Mouse (Mus musculus) cerebellum, adult 9-11 months (tissue): ENCODE measurements around the gene Zfp280b.
A peak's percentile ranks its signal among the peaks of the same experiment; 100 is the strongest.

Experiments
- DNase-seq: peaks from one replicate; pipeline ENCODE4 v3.0.0; 2022

The Zfp280b gene

DNA sequence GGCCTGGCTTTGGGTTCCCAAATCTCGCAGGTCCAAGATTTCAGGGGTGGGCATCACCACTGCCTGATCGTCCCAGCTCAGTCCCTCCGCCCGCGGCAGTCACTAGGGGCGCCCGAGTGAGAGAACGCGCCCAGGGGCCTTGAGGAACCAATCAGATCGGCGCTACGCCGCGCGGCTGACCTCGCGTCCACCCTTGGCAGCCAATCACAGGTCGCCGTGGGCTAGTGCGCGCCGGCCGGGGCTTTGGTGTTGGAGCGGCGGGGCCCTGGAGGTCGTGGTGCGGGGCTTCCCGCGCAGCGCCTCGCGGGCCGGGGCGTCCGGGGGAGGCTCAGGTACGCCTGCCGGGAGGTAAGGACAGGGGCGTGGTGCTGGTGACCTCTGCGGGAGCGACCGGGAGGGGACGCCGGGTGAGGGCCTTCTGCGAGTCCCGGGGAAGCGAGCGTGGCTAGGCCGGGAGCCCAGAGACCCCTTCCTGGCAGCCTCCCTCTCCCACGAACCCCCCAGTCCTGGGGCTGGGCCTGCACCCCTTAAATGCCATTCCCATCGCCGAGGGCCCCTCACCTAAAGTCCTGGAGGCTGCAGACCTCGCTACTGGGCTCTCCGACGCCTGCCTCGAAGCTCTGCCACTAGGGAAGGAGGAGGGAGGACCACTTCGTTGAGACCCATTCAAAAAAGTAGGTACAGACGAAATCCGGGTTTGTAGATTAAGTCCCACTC is at the start of gene Zfp280b:
Gene Zfp280b, plus strand, starts transcription at position 249 of the 717 bp plus-strand sequence.
- DNase-seq, result peak; percentile 94

DNA sequence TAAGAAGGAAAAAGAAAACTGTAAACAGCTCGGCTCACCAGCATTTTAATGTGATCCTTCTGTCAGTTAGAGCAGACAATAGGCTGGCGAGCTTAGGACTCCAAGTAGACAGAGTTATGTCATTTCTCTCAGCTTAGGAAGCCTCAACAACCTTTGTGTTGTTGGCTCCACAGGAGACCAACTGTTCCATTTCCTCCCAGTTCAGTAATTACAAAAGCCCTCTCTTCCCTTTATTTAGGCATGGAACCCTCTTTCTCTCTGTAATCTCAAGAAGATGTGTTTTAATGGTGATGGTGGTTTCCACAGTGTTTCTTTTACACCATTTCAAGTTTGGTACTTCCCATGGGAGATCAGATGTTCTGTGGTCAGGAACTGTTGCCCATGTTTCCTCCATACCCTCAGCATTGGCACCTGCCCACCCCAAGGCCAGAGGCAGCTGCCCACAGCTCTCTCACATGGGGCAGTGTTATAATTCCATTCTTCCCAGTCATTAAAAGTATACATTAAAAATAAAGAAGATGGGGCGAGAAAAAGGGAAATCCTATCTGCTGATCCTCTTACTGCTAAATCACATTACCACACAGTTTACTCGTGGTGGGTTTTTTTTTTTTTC is 41.9 kb upstream of the Zfp280b start:
- DNase-seq, result no peak

DNA sequence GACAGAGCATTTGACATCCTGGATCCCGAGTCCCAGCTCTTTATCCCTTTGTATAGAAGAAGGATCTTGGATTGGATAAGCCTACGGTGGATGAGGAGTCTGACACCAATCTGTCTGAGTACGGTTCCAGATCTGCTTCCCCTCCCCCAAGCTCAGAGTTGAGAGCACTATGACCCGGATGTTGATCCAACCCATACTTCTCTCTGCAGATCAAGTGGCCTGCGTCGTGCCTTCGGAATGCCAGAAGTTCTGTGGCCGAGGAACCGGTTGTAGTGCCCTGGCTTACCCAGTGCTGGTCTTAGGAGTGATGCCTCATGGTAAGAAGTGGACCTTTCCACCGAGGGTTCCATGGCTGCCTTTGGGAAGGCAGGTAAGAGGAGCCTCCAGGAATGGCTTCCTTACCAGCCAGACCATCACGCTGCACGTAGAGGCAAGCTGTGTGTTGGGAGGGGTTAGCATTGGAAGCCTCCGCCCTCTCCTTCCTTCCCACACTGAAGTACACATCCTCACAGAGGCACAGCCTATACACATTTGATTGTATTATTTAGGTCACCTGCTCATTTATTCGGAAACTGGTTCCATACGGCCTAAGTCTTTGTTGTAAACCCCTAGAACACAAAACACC is 38.7 kb upstream of the Zfp280b start:
- no peak for DNase-seq

DNA sequence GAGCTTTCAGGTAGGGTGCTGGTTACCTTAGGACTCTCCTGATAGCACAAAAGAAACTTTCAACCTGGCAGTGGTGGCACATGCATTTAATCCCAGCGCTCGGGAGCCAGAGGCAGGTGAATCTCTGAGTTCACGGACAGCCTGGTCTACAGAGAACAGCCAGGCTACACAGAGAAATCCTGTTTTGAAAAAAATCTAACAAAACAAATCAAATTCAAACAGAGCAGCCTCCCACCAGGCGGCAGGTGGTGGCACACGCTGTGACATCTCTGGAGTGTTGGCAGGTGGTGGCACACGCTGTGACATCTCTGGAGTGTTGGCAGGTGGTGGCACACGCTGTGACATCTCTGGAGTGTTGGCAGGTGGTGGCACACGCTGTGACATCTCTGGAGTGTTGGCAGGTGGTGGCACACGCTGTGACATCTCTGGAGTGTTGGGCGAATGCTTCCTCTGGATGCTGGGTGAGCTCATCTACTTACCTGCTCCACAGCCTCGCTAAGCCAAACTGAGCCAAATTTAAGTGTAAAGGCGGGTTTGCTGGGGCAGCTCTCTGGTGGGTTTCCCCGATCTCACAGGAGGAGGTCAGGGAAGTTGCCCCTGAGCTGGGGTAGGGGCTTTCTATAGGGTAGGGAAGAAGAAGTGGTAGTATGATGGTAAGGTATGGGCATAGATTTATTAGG is 37.8 kb upstream of the Zfp280b start:
- DNase-seq, result peak; percentile 73

DNA sequence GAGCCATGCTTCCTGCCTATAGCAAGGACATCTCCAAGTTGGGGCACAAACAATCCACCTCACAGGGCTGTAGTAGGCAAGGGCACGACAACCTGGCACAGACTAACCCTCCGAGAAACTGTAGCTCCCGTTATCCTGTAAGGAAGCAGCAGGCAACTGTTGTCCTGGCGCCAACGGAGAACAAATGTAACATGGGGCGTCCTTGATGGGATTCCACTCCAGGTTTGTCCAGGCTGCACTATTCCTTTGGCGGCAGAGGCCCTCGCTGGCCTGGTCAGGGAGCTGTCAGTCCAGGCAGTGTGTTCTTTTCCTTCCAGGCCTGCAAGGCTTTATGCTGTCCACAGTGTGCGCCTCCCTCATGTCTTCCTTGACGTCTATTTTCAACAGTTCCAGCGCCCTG is 37.0 kb upstream of the Zfp280b start:
- DNase-seq, result peak; percentile 62

DNA sequence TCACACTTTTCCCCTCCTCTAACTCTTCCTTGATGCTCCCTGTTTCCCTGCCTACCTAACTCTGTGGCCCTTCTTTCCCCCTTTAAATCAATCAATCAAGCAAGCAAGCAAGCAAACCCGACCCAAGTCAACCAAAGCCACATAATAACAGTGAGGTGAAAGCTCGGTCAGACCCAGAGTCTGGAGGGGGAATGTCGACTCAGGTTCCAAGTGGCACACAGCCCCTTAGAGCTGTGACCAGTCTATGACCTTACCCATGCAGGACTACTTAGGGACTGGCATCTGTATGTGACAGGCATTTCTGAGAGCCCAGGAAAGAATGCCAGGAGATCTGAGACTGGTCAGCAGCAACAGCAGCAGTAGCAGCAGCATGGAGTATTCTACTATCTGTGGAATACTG is 36.1 kb upstream of the Zfp280b start:
- no peak for DNase-seq

DNA sequence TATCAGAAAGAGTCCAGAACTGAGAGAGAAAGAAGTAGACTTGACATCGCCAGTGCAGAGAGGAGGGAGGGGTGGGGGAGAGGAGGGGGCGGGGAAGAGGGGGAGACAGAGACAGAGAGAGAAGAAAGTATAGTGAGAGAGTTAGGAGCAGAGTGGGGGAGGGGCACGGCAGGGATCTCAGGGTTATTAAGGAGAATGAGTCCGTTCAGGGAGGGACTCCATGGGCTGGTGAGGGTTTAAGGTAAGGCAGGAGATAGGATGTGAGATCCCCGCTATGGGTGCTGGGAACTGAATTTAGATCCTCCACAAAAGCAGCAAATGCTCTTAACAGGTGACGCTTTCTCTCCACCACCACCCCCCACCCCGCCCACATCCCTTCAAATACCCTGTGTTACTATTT is 31.3 kb upstream of the Zfp280b start:
- no peak for DNase-seq

DNA sequence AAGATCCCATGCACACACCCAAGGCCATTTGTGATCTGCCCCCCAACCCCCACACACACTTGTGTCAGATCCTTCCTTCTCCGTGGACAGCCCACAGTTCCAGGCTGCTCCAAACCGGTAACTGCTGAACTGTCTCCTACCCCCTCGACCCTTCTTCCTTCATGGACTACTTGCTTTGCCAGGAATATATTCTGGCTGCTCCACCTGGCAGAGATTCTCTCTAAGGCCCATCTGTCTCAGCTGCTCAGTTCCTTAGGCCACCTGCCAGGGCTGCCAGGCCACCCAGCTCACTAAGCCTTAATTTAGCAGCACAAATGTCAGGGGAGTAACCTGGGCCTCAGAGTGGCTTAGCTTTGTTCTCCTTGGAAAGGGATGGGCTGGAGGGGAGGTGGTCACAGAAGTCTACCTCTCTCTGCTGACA is 30.3 kb upstream of the Zfp280b start:
- peak; percentile 90 for DNase-seq

DNA sequence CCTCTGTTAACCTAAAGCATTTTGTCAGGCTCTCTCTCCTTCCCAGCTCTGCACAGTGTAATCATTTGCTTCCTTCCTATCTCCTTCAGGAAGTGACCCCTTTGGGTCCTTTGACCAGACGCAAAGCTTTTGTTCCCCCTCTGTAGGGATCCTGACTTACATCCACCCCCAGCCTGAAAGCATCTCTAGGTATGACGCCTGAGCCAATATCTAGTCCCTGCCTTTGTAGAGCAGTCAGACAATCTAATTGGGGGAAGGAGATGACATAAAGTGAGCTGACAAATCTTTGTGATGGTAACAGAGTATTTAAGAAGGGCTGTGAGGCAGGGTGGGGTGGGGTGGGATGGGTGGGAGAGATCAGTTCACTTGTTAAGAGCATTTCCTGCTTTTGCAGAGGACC is 29.8 kb upstream of the Zfp280b start:
- no peak for DNase-seq

DNA sequence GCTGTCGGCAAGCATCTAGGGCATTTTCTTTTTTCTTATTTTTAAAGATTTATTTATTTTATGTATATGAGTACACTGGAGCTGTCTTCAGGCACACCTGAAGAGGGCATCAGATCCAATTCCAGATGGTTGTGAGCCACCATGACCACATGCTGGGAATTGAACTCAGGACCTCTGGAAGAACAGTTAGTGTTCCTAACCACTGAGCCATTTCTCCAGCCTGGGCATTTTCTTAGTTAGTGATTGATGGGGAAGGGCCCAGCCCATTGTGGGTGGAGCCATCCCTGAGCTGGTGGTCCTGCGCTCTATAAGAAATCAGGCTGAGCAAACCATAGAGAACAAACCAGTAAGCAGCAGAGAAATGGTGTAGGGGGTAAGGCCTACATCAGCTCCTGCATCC is 29.2 kb upstream of the Zfp280b start:
- DNase-seq, result no peak

DNA sequence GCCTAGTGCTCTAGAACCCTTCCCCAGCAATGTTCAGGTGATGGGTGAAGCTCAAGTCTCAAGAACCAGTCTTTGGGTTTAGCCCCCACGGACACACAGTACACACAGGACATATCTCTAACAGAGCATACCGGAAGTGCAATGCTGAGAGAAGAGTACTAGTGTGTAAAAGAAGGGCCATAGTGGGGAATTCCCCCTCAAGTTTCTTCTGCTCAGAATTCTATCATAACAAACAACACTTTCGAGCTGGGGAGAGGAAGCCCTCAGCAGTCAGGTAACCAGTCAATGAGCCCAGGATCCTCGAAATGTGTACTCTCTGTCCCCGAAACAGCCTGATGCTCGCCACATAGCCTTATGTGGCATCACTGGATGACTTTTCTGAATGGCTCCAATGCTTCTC is 26.1 kb upstream of the Zfp280b start:
- no peak for DNase-seq

DNA sequence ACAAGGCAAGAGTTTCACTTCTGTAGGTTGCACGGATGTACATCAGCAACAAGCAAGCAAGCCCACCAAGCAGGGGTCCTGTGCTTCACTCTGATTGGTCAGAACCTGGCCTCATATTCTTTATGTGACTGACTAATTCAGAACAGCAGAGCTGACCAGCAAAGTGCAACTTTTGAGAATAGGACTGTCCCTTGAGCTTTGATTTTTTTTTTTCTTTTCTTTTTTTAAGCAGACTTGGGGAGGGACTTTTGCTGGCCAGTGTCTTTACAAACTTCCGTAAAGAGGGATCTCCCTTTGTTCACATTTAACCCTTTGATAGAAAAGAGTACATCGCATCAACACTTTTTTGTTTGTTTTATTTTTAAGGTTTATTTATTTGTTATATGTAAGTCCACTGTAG is 22.6 kb upstream of the Zfp280b start:
- no peak for DNase-seq

DNA sequence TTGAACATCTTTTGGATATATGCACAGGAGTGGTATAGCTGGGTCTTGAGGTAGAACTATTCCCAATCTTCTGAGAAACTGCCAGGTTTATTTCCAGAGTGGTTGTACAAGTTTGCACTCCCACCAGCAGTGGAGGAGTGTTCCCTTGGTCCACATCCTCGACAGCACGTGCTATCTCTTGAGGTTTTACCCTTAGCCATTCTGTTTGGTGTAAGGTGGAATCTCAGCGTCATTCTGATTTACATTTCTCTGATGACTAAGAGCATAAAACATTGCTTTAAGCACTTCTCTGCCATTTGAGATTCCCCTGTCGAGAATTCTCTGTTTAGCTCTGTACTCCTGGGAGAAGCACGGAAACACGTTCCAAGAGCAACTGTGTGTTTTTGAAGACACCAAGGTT is 19.5 kb upstream of the Zfp280b start:
- no peak for DNase-seq

DNA sequence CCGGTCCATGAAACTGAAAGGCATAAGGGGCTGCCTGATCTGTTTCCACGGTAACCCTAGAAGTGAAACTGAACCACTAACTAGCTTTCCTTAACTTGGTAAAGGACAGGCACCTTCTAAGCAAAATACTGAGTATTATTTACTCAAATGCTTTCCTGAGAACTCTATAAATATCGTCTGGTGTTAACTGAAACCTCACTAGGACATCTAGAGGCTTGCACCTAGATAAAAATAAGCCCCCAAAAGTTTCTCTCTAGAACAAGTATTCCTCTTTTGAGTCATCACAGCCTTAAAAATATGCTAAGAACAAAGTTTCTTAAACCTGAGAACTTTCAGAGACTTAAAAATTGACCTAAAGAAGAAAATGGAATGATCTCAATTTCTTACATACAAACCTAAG is 15.6 kb upstream of the Zfp280b start:
- DNase-seq, result no peak

DNA sequence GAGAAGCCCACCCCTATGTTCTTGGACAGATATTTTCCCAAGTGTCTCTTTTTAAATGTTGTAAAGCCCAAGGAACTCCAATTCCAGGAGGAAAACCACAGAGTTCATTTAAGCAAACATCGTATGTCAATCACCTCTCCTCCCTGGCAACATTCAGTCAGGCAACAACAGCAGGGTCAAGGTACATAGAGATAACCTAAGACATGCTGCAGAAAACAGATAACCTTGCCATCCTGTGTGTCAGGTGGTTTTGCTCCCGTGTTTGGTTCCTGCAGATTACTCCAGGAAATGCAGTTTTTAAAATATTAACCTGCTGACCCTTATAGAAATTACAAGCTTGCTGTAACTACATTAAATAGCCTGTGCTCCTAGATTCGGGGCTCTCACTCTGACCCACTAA is 10.7 kb upstream of the Zfp280b start:
- no peak for DNase-seq

DNA sequence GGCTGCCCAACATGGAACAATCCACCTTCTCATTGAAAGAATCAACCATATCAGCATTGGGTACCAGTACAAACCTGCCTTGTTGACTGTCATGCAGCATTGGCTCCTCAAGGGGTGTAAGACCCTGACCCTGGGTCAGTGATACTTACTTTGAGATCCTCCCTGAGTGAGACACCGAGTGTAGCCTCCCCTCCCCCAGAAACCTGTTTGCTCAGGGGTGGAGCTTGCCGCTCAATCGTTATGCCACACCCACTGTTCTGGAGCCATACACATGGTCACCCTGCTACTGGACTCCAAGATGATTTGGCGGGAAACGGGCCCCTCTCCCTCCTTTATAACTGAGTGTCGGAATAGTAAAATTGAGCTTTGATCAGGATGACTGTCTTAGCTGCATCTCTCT is 8.5 kb upstream of the Zfp280b start:
- no peak for DNase-seq

DNA sequence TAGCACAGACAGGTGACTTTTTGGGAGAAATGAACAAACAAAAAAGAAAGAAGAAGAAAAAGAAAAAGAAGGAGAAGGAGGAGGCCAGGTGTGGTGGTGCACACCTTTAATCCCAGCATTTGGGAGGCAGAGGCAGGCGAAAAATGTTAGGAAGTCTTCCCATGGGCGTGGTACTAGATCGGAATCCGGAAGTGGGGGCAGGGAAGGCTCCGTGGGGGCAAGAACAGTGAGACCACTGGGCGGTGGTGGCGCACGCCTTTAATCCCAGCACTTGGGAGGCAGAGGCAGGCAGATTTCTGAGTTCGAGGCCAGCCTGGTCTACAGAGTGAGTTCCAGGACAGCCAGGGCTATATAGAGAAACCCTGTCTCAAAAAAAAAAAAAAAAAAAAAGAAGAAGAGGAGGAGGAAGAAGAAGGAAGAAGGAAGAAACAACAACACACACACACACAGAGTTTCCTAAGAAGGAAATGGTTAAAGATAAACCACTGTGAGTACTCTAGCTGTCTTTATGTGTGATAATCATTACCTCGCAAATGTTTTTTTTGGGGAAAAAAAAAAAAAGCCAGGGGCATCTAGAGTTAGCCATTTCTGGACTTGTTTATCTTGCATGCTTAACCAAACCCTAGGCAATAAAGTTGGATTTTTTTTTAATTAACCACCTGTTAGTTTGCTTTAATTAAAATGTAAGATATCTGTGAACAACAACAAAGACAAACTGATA is 6.8 kb upstream of the Zfp280b start:
- no peak for DNase-seq

DNA sequence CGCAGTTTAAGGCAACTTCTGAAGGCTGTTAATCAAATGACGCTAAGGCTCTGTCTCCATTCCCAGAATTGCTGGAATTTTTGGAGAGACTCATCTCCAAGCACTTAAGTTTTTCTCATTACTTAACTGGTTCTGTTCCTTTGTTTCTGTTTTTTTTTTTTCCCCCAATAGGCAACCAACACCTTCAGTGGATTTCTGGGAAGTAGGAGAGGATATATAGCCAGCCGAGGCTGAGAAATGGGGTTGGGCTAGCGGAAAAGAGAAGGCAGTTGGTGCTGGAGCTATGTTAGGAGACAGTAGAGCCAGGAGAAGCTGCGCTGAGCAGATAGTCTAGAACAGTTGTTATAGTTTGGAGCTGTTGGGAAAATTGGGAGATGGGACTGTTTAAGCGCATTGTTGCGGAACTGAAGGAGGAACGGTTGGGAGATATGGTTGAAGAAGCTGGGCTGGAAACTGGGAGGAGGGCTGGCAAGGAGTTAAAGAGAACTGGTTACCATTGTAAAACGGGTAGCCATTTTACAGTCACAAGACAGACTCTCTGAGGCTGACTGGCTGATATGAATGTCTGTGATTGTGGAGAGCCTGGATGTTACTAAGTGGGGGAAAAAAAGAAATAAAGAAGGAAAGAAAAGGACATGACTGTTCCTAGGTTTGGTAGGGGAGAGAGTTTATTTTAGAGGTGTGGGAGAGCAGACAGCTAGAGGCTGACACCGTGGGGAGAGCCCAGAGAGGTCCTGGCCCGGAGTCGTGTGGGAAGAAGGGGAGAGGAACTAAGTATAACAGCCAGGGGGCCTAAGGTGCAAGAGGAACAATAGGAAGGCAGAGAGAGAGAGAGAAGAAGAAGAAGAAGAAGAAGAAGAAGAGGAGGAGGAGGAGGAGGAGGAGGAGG is 5.1 kb upstream of the Zfp280b start:
- DNase-seq, result no peak

DNA sequence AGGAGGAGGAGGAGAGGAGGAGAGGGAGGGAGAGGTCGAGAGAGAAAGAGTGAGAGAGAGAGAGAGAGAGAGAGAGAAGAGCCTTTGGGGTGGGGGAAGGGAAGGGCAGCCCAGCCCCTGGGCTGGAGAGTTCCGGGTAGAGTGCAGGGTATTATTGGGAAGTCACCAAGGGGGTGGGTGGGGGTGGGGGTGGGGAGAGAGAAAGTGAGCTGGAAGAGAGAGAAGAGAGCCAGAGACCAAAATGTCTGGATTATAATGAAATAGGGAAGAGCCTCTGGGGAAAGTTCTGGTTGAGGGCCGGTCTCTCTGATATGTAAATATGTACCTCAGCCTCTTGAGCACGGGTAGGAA is 4.5 kb upstream of the Zfp280b start:
- DNase-seq, result no peak

DNA sequence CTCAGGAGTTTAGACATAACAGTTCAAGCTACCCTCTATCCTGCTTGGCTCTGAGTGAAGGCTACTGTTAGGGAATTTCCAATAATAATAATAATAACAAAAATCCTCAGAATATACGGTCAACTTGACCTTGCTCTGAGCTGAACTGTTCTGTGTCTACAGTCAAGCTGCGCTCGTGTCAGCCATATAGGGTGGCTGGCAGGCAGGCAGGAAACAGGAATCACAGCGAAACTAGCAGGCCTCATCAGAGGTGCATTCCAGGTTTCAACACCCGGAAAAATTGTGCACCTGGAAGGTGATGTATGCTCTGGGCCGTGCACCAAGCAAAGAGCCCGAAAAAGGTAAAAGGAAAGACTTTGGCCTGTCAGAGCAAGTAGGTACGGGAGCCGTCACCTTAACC is 4.1 kb upstream of the Zfp280b start:
- no peak for DNase-seq

DNA sequence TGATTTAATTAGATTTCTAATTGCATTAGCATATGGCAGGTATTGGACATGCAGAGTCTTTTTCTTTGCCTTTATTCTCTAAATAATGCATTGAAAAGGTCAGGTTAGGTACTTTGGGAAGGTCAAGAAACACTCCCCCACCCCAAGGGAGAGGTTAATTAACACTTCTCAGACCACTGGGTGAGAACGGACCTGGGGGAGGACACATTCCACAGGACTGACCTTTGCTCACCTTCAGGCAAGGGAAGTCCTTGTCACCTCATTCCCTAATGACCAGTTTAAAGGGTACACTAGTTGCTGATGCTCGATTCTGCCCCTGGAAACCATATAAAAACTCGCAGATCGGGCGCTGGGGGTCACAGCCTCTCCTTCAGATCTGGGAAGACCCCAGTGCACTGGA is 3.2 kb upstream of the Zfp280b start:
- DNase-seq, result no peak

DNA sequence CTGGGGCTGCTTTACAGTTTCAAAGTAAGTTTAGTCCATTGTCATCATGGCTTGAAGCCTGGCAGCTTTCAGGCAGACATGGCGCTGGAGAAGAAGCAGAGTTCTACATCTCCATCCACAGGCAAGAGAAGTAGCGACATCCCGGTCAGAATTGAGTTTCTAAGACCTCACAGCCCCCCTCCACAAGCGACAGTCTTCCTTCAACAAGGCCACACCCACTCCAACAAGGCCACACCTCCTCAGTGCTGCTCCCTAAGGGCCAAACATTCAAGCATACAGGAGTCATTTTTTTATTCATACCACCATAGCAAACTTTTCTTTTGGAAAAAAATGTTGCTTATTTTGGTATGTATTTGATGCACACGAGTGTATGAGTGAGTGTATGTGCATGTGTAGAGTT is 2.0 kb upstream of the Zfp280b start:
- no peak for DNase-seq
